In the genomic region with DNA sequence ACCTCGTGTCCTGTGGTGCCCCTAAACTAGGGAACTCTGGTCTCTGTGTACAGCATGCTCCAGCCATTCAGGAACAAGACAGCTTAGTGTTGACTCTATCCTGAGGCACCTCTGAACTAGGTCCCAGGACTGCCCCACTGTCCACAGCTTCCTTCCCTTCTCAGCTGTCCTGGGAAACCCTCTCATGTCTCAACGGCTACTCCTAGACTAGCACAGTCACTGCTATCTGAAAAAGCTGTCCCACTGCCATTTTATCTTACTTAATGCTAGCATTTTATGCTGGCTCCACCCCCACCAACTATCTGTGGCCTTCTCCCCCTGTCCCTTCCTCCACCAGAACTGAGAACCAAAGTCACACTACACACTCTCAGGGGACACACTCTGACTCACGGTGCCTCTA, we compare ENCODE assay signal across 12 mouse cellular contexts. TPM values are rescaled to one million over a fixed set of nuclear protein-coding genes. Genes with fewer than 3 reads are reported as not detected.
A peak's percentile ranks its signal among the peaks of the same experiment; 100 is the strongest.
DNase-seq lines count a peak whose midpoint lies in the region; ATAC-seq and TF ChIP-seq lines count a peak whose summit lies in the region.
"Had no signal": no experiment of that assay in that cellular context is flagged by ENCODE, and none has a peak within 500 bp of the region (broad histone marks: within the 10 kb centered on the region; RNA-seq: fewer than 3 reads in every experiment).

No protein-coding gene starts in this region.

- no peak overlapping the region for H3K4me3 ChIP-seq in gastrocnemius, adult 2 months
- H3K4me3 ChIP-seq in megakaryocyte, embryonic 14.5 days (replicated peaks) = peak overlapping the region; percentile 98
- H3K4me3 ChIP-seq in liver, embryonic 14.5 days (ENCODE audit: insufficient read depth in 1 of 2, low read depth in 2 of 2, low read length in 2 of 2) = peak overlapping the region in 1 of 2 experiments; percentile 21; a peak in 2 of 4 replicates
- H3K4me3 ChIP-seq in kidney, adult 2 months (ENCODE audit: insufficient read depth, low read depth, low read length) = no peak overlapping the region
- H3K4me3 ChIP-seq: limb, embryonic 15.5 days; neural tube, embryonic 15.5 days had no signal

- TF ChIP-seq EP300 in liver, embryonic 14.5 days (IDR thresholded peaks at IDR 0.05; ENCODE audit: low read depth) = no peak

- 3% methylated on average over 3 of the region's 3 CpGs for WGBS in liver, embryonic 14.5 days (ENCODE audit: insufficient replicate concordance)
- WGBS in kidney, adult 2 months = 49% methylated on average over 3 of the region's 3 CpGs

- intact Hi-C loops in gastrocnemius, adult 2 months (cut with DNase I) = no loop called here

- TF ChIP-seq CTCF in gastrocnemius, adult 2 months (IDR thresholded peaks at IDR 0.05) = no peak
- no peak for TF ChIP-seq CTCF in liver, embryonic 14.5 days (IDR thresholded peaks at IDR 0.05; ENCODE audit: low read depth)
- TF ChIP-seq CTCF in kidney, adult 2 months (conservative IDR thresholded peaks at IDR 0.05; ENCODE audit: insufficient read depth, insufficient read length, low read depth, low read length) = no peak

- no peaks in the 10 kb centered on the region for H3K27me3 ChIP-seq in megakaryocyte, embryonic 14.5 days (replicated peaks)
- H3K27me3 ChIP-seq in liver, embryonic 14.5 days (ENCODE audit: control insufficient read depth, insufficient read depth, low read length) = no peaks in the 10 kb centered on the region
- no peaks in the 10 kb centered on the region for H3K27me3 ChIP-seq in kidney, adult 2 months (replicated peaks; ENCODE audit: control insufficient read depth, insufficient read depth, low read length)

- peaks cover 34% of the 10 kb centered on the region for H3K36me3 ChIP-seq in megakaryocyte, embryonic 14.5 days (replicated peaks; ENCODE audit: low read length)
- H3K36me3 ChIP-seq in liver, embryonic 14.5 days (replicated peaks; ENCODE audit: control insufficient read depth, insufficient read depth, low read depth) = no peaks in the 10 kb centered on the region; the same call in 1 of the 2 replicates
- H3K36me3 ChIP-seq in kidney, adult 2 months (ENCODE audit: control insufficient read depth, insufficient read depth, low read length) = no peaks in the 10 kb centered on the region
- H3K36me3 ChIP-seq: limb, embryonic 15.5 days; neural tube, embryonic 15.5 days had no signal

- peaks cover 91% of the 10 kb centered on the region for H3K4me1 ChIP-seq in megakaryocyte, embryonic 14.5 days
- peaks cover 75% of the 10 kb centered on the region in 2 experiments for H3K4me1 ChIP-seq in liver, embryonic 14.5 days (replicated peaks; ENCODE audit: control insufficient read depth in 2 of 2, insufficient read depth in 2 of 2, low read length in 1 of 2)
- H3K4me1 ChIP-seq in kidney, adult 2 months (ENCODE audit: control insufficient read depth, insufficient read depth, low read length) = peaks cover 46% of the 10 kb centered on the region

- peak overlapping the region; percentile 61 for H3K9ac ChIP-seq in liver, embryonic 14.5 days (replicated peaks)
- H3K9ac ChIP-seq: limb, embryonic 15.5 days; neural tube, embryonic 15.5 days had no signal

- H3K4me2 ChIP-seq in liver, embryonic 14.5 days (ENCODE audit: low read depth) = peak overlapping the region; percentile 97
- H3K4me2 ChIP-seq: limb, embryonic 15.5 days; neural tube, embryonic 15.5 days had no signal

- H3K27ac ChIP-seq in gastrocnemius, adult 2 months = peak overlapping the region; percentile 20; the same call in 1 of the 2 replicates
- H3K27ac ChIP-seq in liver, embryonic 14.5 days = peak overlapping the region; percentile 81
- H3K27ac ChIP-seq in kidney, adult 2 months (ENCODE audit: insufficient read depth, low read depth, low read length) = no peak overlapping the region
- H3K27ac ChIP-seq: limb, embryonic 15.5 days; neural tube, embryonic 15.5 days had no signal

- no peak for DNase-seq in gastrocnemius, adult 2 months
- no peak for DNase-seq in gastrocnemius, postnatal 25 days
- no peak for DNase-seq in liver, embryonic 14.5 days (ENCODE audit: low read depth in 3 of 3, low spot score in 3 of 3)
- DNase-seq in retina, embryonic 14.5 days (ENCODE audit: low spot score) = no peak
- DNase-seq in kidney, adult 2 months = no peak
- no peak for DNase-seq in thymus, adult 18-20 months
- DNase-seq: kidney, postnatal 4 days; right cerebral cortex, postnatal 14 days had no signal

- H3K9me3 ChIP-seq in megakaryocyte, embryonic 14.5 days = no peaks in the 10 kb centered on the region
- H3K9me3 ChIP-seq in liver, embryonic 14.5 days (ENCODE audit: control insufficient read depth, low read length) = no peaks in the 10 kb centered on the region
- H3K9me3 ChIP-seq: limb, embryonic 15.5 days; neural tube, embryonic 15.5 days had no signal

- no peak for ATAC-seq in megakaryocyte, adult 5-6 weeks (ENCODE audit: poor library complexity, severe bottlenecking)
- ATAC-seq in liver, embryonic 14.5 days (ENCODE audit: insufficient read depth) = peak; percentile 10

- TF ChIP-seq POLR2A in kidney, adult 2 months (IDR thresholded peaks at IDR 0.05; ENCODE audit: low read depth, low read length) = no peak

RNA-seq across cellular contexts. Expression of gene Ldlrap1, which starts 3.5 kb away (rescaled TPM):
- 1 to 10 TPM; 5.7 to 6.6 TPM for total RNA-seq in gastrocnemius, adult 2 months (2021)
- 1 to 10 TPM; 3.2 to 5.0 TPM for total RNA-seq in gastrocnemius, postnatal 25 days (2021)
- 11.8 and 17.8 TPM in 2 replicates for polyA plus RNA-seq in megakaryocyte, embryonic 14.5 days (2012; ENCODE audit: insufficient read depth, low replicate concordance)
- 13.8 and 16.0 TPM in 2 replicates for total RNA-seq in megakaryocyte, adult 5-6 weeks (2015)
- 7.6 and 9.6 TPM in 2 replicates for total RNA-seq in megakaryocyte, adult 5-6 weeks (2017)
- polyA plus RNA-seq in liver, embryonic 14.5 days (2012; rRNA removed) = 7.0 and 9.1 TPM in 2 replicates
- polyA plus RNA-seq in liver, embryonic 14.5 days (2014; fragmentation: Nextera tagmentation; extraction: Ambion mirVana) = 13.4 and 19.2 TPM in 2 replicates
- 21.8 and 22.0 TPM in 2 replicates for polyA plus RNA-seq in kidney, adult 2 months (2012; rRNA removed)
